Mouse (Mus musculus): ENCODE measurements around the gene Camta2. TPM values are rescaled to one million over a fixed set of nuclear protein-coding genes. Genes with fewer than 3 reads are reported as not detected.

The Camta2 gene
- total RNA-seq, 2 experiments from 2014 or later = 238 to 261 TPM

DNA sequence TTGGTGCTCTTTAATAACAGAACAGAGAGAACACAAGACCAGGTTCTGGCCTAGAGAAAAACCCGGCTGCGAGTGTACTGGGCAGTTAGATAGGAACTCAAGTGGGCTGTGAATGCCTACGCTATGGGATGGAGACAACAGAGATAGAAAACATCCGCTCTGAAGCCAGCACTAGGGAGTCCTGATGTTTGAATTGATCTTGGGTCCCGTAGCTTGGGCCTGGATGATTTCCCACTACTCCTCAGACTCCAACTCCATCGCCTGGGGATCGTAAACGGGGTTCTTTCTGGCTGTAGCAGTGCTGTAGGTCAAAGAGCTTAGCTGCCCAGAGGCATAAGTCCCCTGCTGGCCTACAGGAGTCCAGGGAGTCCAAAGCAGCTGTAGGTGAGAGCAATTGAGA lies 467 bp upstream of the Camta2 start:
- Histone ChIP-seq H3K27ac (peak overlapping the region; percentile 99), H3K4me3 (peak overlapping the region; percentile 98)
- intact Hi-C loops (cut with DNase I) = loop anchor here (1.0 kb wide), 1 partner anchor 12 kb away; the partner anchor contains the start of genes Inca1 and Kif1c
- no peak for DNase-seq (ENCODE audit: extremely low spot score in 1 of 2, low spot score in 2 of 2)
- TF ChIP-seq CTCF (IDR thresholded peaks at IDR 0.05) = no peak

DNA sequence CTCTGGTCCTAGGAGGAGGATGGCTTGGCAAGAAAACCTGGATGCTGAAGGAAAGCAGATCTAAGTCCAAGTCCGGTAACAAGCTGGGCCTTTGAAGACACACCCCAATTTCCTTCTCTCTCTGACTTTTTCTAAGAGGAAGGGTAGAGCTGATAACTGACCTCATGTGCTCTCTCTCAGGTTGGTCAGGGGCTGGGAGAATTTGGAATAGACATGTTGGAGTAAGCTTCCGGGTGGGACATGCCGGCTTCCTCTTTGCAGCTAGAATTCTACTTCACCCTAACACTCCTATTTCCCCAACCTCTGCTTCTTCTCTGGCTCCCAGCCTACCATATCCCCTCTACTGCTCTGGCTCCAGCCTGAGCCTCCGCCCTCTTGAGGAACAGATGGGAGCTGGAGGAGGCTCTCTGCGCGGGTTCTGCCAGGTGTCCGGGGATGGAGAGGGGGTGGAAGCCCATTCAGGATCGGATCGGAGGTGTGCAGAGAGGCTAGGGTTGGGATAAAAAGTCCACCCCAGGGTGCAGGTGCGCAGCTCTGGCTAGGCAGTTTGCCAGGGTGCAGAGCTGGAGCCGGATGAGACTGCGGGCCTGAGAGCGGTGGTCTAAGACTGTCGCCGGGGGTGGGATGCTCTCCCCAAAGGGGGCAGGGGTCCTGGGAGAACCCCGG lies 871 bp downstream of the Camta2 start:
- peak; percentile 51 to 70 for DNase-seq (ENCODE audit: extremely low spot score in 1 of 2, low spot score in 2 of 2)
- TF ChIP-seq CTCF (IDR thresholded peaks at IDR 0.05) = no peak
- intact Hi-C loops (cut with DNase I) = no loop called here
- Histone ChIP-seq H3K27ac (peak overlapping the region; percentile 99), H3K4me3 (peak overlapping the region; percentile 98)

DNA sequence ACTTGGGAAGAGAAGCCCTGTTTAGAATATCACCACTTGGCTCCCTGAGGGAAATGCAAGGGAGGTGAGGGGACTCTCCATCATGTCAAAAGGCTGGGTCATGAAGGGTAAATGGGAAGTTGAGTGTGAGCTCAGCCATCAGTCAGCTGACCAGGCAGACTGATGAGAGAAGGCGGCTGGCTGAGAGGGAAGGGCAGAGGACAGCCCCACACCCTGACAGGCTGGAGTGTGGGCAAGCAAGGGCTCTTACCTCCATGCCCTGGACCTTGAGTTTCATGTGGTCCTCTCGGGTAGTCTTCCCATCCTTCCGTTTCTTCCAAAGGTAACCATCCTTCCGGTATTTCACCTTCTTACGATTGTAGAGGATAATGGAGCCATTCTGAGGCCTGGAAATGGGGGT lies 4.3 kb downstream of the Camta2 start:
- no peak for DNase-seq (ENCODE audit: extremely low spot score in 1 of 2, low spot score in 2 of 2)
- Histone ChIP-seq H3K4me3 (no peak overlapping the region), H3K27ac (peak overlapping the region; percentile 28; the same call in 1 of the 2 replicates)
- intact Hi-C loops (cut with DNase I) = no loop called here
- TF ChIP-seq CTCF (IDR thresholded peaks at IDR 0.05) = no peak

DNA sequence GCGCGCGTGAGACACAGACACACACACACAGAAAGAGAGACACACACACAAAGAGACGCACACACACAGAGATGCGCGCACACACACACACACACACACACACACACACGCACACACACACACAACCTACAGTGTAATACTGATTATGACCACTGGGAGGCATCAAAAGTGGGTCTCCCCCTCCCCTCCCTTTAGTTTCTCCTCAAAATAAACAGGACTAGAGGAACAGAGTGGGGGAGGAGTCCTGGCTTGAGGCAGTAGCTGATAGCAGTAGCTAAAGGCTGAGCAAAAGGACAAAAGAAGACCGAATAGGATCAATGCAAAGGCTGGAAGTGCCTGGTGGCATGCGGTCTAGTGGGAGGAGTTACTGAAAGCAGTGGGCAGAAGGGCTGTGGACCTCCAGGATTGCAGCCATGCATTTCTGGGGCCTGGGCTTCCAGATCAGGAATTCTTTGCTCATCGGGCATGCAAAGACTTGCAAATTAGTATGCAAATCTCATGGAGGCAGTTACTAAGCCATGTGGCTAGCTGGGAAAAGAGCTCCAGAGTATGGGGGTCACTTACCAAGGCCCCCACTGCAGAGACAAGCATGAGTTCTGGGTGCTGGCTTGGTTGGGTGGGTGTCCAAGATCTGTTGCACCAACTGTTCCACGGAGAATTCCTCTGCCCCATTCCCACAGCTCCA lies 5.9 kb downstream of the Camta2 start:
- intact Hi-C loops (cut with DNase I) = no loop called here
- Histone ChIP-seq H3K27ac (peak overlapping the region; percentile 47), H3K4me3 (no peak overlapping the region)
- no peak for DNase-seq (ENCODE audit: extremely low spot score in 1 of 2, low spot score in 2 of 2)
- TF ChIP-seq CTCF (IDR thresholded peaks at IDR 0.05) = peak; percentile 40

DNA sequence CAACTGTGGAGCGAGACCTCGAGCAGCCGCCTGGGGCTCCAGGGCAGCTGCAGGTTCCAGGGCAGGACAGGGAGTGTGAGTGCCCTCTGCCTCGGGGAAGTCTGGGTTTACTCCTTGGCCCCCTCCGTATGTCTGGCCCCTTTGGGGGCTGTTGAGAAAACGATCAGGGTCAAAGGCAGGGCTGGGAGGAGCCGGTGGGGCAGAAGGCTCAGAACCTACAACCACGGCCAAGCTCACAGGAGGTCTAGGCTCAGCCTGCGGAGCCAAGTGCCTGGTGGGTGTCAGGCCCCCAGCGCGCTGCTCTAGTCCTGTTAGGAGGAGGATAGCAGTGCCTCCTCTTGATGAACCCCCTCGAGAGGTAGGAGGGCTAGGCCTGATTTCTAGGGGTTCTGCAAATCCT lies 6.7 kb downstream of the Camta2 start:
- intact Hi-C loops (cut with DNase I) = no loop called here
- DNase-seq (ENCODE audit: extremely low spot score in 1 of 2, low spot score in 2 of 2) = no peak
- no peak for TF ChIP-seq CTCF (IDR thresholded peaks at IDR 0.05)
- Histone ChIP-seq H3K4me3 (no peak overlapping the region), H3K27ac (no peak overlapping the region)

DNA sequence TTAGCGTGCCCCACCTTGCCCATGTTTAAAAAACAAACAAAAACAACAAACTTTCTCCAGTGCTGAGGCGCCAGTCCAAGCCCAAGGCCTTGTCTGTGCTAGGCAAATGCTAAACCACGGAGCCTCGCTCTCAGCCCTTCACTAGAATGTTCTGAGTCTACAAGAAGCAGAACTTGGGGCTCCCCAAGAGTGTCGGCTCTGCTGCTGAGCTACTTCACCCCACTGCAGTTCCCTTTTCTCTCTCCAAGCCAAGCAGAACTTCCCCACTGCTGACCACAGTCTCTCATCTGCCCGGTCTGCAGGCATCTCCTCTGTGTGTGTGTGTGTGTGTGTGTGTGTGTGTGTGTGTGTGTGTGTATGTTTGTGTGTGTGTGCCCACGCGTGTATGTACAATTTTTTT lies 8.0 kb downstream of the Camta2 start:
- no peak for TF ChIP-seq CTCF (IDR thresholded peaks at IDR 0.05)
- DNase-seq (ENCODE audit: extremely low spot score in 1 of 2, low spot score in 2 of 2) = no peak
- Histone ChIP-seq H3K4me3 (no peak overlapping the region), H3K27ac (no peak overlapping the region)
- intact Hi-C loops (cut with DNase I) = no loop called here

DNA sequence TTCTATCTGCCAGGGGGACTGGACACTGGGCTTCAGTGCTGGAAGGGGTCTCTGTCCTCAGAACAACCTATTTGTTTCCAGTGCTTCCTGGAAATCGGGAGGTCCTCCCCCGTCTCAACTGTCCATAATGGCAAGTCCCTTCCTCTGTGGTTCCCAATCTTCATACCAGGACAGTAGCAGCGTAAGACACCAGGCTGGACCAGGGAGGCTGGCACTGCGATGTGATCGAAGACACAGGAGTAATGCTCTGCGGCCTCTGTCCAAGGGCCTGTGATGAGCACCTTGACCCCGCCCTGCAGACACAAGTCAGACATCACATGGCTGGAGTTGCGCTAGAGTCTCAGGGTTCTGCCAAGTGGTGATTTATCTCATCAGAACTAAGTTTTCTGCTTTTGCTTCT lies 8.5 kb downstream of the Camta2 start:
- H3K27ac ChIP-seq = no peak overlapping the region; the same call in 1 of the 2 replicates
- H3K4me3 ChIP-seq = no peak overlapping the region
- no peak for TF ChIP-seq CTCF (IDR thresholded peaks at IDR 0.05)
- DNase-seq (ENCODE audit: extremely low spot score in 1 of 2, low spot score in 2 of 2) = no peak
- intact Hi-C loops (cut with DNase I) = no loop called here

DNA sequence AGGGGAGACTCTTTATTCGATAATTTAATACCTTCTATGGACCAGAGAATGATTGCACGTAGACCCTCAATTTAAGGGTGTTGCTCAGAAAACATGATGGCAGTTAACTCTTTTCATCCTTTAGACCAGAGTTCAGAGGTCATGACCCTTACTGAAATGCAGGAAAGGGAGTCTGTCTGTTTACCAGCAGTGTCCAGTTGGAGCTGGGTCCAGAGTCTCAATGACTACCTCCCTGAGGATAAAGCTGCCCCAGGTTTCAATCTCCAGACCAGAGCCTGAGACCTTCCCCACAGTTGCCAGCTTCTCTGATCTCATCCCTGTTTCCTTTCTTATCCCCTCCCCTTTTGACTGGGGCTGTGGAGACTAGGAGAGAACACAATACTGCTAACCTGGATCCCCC lies 9.3 kb downstream of the Camta2 start:
- no peak overlapping the region for H3K27ac ChIP-seq
- no peak overlapping the region for H3K4me3 ChIP-seq
- DNase-seq (ENCODE audit: extremely low spot score in 1 of 2, low spot score in 2 of 2) = no peak
- no peak for TF ChIP-seq CTCF (IDR thresholded peaks at IDR 0.05)
- intact Hi-C loops (cut with DNase I) = no loop called here

DNA sequence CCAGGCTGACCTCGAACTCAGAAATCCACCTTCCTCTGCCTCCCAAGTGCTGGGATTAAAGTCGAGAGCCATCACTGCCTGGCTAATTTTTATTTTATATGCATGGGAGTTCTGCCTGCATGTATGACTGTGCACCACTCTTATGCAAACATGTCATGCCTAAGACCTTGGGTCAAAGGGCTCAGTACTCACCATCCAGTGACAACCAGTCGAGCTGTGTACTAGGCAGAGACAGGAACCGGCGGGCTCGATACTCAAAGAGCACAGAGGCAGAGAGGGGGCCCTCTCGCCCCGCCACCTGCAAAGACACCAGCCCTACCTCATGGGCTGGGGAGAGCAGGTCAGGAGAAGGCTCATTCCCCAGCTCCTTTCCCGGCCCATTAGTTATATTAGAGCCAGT lies 9.8 kb downstream of the Camta2 start:
- intact Hi-C loops (cut with DNase I) = no loop called here
- TF ChIP-seq CTCF (IDR thresholded peaks at IDR 0.05) = no peak
- no peak overlapping the region for H3K27ac ChIP-seq
- no peak overlapping the region for H3K4me3 ChIP-seq
- DNase-seq (ENCODE audit: extremely low spot score in 1 of 2, low spot score in 2 of 2) = no peak

DNA sequence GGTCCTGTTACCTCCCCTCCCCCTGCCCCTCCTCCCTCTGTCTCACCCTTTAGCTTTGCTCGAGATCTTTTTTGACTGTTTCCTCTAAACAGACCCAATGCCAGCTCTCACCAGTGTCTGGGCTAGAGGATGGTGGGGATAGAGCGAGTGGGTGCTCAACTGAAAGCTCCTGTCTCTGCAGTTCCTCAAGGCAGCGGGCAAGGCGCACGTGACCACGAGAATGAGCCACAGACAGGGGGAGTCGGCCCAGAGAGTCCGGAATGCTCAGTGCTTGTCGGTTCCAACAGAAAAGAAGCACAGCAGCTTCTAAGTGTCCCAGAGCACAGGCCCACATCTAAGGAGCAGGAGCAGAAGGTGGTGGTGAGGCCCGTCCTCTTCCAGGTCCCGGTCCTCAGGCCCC lies 13.4 kb downstream of the Camta2 start:
- Histone ChIP-seq H3K4me3 (no peak overlapping the region), H3K27ac (no peak overlapping the region)
- no peak for DNase-seq (ENCODE audit: extremely low spot score in 1 of 2, low spot score in 2 of 2)
- intact Hi-C loops (cut with DNase I) = loop anchor here (5.0 kb wide), 1 partner anchor 38 kb away; no protein-coding TSS in a partner anchor
- no peak for TF ChIP-seq CTCF (IDR thresholded peaks at IDR 0.05)

DNA sequence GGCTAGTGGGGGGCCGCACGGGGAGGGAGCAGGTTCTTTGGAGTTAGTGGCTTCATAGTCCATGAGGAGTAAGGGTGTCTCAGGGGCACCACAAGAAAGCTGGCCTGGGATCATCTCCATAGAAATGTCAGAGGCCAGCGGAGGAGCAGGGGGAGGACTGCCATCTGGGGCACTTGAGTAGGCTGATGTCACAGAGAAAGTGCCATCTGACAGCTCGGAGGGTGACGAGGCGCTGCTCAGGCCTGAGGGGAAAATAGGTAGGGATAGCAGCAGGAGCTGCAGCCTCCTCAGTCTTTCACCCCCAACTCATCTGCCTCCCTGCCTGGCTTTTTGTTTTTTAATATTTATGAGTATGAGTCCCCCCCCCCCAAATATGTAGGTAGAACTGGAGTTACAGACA lies 13.9 kb downstream of the Camta2 start:
- no peak for DNase-seq (ENCODE audit: extremely low spot score in 1 of 2, low spot score in 2 of 2)
- intact Hi-C loops (cut with DNase I) = loop anchor here (5.0 kb wide), 1 partner anchor 38 kb away; no protein-coding TSS in a partner anchor
- Histone ChIP-seq H3K4me3 (no peak overlapping the region), H3K27ac (no peak overlapping the region)
- TF ChIP-seq CTCF (IDR thresholded peaks at IDR 0.05) = no peak

DNA sequence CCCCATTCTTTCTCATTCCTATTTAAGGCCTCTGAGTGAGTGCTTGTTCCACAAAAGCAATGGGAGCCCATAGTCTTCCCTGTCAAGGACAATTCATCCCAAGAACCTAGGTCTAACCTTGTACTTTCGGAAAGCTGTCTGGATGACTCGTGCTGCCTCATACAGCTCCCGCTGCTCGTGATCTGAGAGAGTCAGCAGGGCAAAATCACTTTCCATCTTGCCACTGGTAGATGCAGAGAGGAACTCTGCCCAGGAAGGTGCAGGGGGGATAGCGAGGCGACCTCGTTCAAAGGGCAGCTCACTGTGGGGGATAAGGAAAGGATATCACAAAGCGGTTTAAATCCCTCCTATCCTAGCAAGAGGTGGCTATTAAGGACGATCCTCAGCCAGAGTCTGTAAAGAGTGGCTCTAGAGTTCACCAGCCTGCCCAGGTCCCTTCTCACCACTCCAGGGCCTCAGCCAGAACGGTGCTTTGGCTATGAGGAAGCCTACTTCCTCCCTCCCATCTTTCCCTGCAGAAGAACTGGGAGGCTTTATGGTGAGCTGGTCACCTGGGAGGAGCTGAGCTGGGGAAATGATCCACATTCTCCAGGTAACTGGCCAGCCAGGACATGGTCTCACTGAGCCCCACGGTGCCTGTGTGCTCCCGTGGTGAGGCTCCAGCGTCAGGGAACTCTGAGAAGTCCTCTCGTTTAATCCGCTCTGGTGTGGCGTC lies 16.4 kb downstream of the Camta2 start:
- no peak for TF ChIP-seq CTCF (IDR thresholded peaks at IDR 0.05)
- no peak overlapping the region for H3K4me3 ChIP-seq
- intact Hi-C loops (cut with DNase I) = loop anchor here (5.0 kb wide), 1 partner anchor 41 kb away; no protein-coding TSS in a partner anchor
- H3K27ac ChIP-seq = peak overlapping the region; percentile 8; the same call in 1 of the 2 replicates
- DNase-seq (ENCODE audit: extremely low spot score in 1 of 2, low spot score in 2 of 2) = no peak
